Mouse (Mus musculus) embryonic facial prominence, embryonic 15.5 days (tissue): ENCODE results near the gene Cav2. TPM values are rescaled to one million over a fixed set of nuclear protein-coding genes. Genes with fewer than 3 reads are reported as not detected.
A peak's percentile ranks its signal among the peaks of the same experiment; 100 is the strongest.

Source experiments
- ATAC-seq: fragments of 200-750 bp; cut with Nextera tagmentation; 2 replicates; pipeline ENCODE4 v1.8.0; 2017; ENCODE audit warnings: low read depth, moderate TSS enrichment; ENCODE audit not compliant: insufficient number of reproducible peaks, low FRiP score, low TSS enrichment
- H3K27ac ChIP-seq: fragments of 300-500 bp; sonication (generic); replicated peaks from 2 replicates; pipeline ENCODE4 v1.5.1; 2015; ENCODE audit warnings: mild to moderate bottlenecking, inconsistent platforms
- H3K27me3 ChIP-seq: fragments of 300-500 bp; sonication (generic); 2 replicates; pipeline ENCODE4 v1.6.1; 2015; ENCODE audit warnings: inconsistent platforms
- H3K36me3 ChIP-seq: fragments of 300-500 bp; sonication (generic); 2 replicates; pipeline ENCODE4 v1.6.1; 2015; ENCODE audit warnings: mild to moderate bottlenecking, inconsistent platforms
- H3K4me1 ChIP-seq: fragments of 300-500 bp; sonication (generic); 2 replicates; pipeline ENCODE4 v1.6.1; 2015; ENCODE audit warnings: inconsistent platforms
- H3K4me2 ChIP-seq: fragments of 300-500 bp; sonication (generic); replicated peaks from 2 replicates; pipeline ENCODE4 v1.6.1; 2015; ENCODE audit warnings: mild to moderate bottlenecking, inconsistent platforms
- H3K4me3 ChIP-seq: fragments of 300-500 bp; sonication (generic); replicated peaks from 2 replicates; pipeline ENCODE4 v1.5.1; 2015; ENCODE audit warnings: mild to moderate bottlenecking, inconsistent platforms
- H3K9ac ChIP-seq: fragments of 300-500 bp; sonication (generic); 2 replicates; pipeline ENCODE4 v1.6.1; 2015; ENCODE audit warnings: inconsistent platforms
- H3K9me3 ChIP-seq: fragments of 300-500 bp; sonication (generic); replicated peaks from 2 replicates; pipeline ENCODE4 v1.6.1; 2016; ENCODE audit warnings: inconsistent platforms
- WGBS: fragments of 180-500 bp; shearing (Covaris S2); methylation state at CpG from one replicate; pipeline ENCODE4 v1.1.7; 2015; 5-methylcytosine and 5-hydroxymethylcytosine counted together
- polyA plus RNA-seq: library from polyadenylated mRNA; unstranded; fragments of >200 nt; fragmentation: Nextera tagmentation; extraction: Ambion mirVana; gene quantifications from 2 replicates; pipeline ENCODE4 v1.2.1, GENCODE M21; 2015

Cav2 gene
- polyA plus RNA-seq, 1 experiment from 2014 or later = 47.3 TPM

DNA sequence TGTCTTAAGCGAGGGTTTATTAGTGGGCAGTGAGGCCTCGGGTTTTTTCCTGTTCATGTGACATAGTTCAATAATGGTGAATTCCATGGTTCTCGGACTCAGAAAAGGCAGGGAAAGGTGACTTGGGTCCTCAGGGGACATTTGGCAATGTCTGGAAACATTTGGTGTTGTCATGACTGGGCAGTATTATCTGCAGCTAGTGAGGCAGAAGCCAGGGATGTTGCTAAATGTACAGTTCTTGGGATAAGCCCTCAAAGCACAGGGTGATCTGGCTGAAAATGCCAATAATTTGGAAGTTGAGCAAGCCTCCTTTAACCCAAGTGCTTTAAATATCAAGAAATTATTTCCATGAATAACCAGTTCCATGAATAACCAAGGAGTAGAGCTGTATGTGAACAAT lies 2.6 kb upstream of the Cav2 start:
- Histone ChIP-seq H3K36me3 (no peaks in the 10 kb centered on the region), H3K27me3 (no peaks in the 10 kb centered on the region), H3K4me1 (0 out of 2 replicates have a peak, but pooled peaks cover 16% of the 10 kb centered on the region), H3K27ac (no peak overlapping the region), H3K4me2 (no peak overlapping the region), H3K9me3 (no peaks in the 10 kb centered on the region), H3K4me3 (no peak overlapping the region), H3K9ac (no peak overlapping the region)
- WGBS = 82% methylated on average over 3 of the region's 3 CpGs
- ATAC-seq = no peak

DNA sequence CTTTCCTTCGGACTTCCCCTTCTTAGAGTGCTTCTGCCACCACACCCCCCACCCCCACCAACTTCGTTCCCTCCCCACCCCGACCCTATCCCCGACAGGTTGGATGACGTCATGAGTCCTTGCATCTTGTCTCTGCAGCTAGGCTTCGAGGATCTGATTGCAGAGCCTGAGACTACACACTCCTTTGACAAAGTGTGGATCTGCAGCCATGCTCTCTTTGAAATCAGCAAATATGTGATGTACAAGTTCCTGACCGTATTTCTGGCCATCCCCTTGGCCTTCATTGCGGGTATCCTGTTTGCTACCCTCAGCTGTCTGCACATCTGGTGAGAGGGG lies 740 bp downstream of the Cav2 start:
- H3K9me3 ChIP-seq = no peaks in the 10 kb centered on the region
- peak overlapping the region; percentile 90 for H3K4me2 ChIP-seq
- WGBS = 17% methylated on average over 8 of the region's 8 CpGs
- H3K36me3 ChIP-seq = no peaks in the 10 kb centered on the region
- peak overlapping the region; percentile 74 for H3K27ac ChIP-seq
- no peaks in the 10 kb centered on the region for H3K27me3 ChIP-seq
- no peak overlapping the region for H3K9ac ChIP-seq
- 0 out of 2 replicates have a peak, but pooled peaks cover 16% of the 10 kb centered on the region for H3K4me1 ChIP-seq
- peak overlapping the region; percentile 50 for H3K4me3 ChIP-seq
- peak; percentile 48; the same call in 1 of the 2 replicates for ATAC-seq

DNA sequence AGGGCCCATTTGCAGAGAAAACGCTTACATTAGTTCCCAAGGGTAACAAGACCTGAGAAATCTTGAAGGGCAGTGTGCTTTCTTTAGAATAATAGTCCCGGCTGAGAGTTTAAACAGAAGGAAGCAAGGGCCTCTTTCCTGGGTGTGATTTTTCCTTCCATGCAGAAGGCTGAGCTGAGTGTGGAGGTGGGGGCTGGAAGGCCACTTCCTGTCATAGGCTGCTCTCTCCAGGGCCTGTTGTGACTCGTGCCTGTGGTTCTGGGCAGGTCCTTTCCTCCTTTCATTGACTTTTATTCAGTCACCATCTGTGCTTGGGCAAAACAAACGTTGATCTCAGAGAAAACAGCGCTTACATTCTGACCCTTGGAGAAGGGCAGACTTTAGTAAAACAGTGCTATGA lies 1.2 kb downstream of the Cav2 start:
- Histone ChIP-seq H3K36me3 (no peaks in the 10 kb centered on the region), H3K4me2 (peak overlapping the region; percentile 90), H3K4me3 (peak overlapping the region; percentile 50), H3K27me3 (no peaks in the 10 kb centered on the region), H3K9me3 (no peaks in the 10 kb centered on the region), H3K9ac (no peak overlapping the region), H3K4me1 (0 out of 2 replicates have a peak, but pooled peaks cover 16% of the 10 kb centered on the region), H3K27ac (peak overlapping the region; percentile 74)
- no peak for ATAC-seq
- 30% methylated on average over 5 of the region's 5 CpGs for WGBS

DNA sequence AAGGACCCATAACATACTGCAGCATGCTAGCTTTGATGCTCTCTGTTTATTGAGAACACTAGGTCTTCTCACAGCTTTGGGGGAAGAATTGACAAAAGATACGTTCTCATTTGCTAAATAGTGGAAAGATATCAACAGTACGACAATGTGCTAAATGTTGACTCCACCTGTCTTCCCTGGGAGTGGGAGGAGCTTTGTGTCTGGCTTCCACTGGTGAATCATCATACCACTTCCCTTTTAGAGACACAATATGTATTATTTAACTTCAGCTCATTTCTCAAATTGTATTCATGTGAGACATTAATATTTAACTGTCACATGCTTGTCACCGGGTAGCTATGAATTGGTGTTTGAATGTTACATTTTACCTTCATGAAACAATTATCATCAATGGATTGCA lies 2.8 kb downstream of the Cav2 start:
- H3K9ac ChIP-seq = no peak overlapping the region
- no peaks in the 10 kb centered on the region for H3K36me3 ChIP-seq
- H3K27ac ChIP-seq = no peak overlapping the region
- H3K27me3 ChIP-seq = no peaks in the 10 kb centered on the region
- H3K4me1 ChIP-seq = 0 out of 2 replicates have a peak, but pooled peaks cover 16% of the 10 kb centered on the region
- H3K4me3 ChIP-seq = no peak overlapping the region
- no peak overlapping the region for H3K4me2 ChIP-seq
- WGBS = 77% methylated on average over 3 of the region's 3 CpGs
- H3K9me3 ChIP-seq = no peaks in the 10 kb centered on the region
- ATAC-seq = no peak

DNA sequence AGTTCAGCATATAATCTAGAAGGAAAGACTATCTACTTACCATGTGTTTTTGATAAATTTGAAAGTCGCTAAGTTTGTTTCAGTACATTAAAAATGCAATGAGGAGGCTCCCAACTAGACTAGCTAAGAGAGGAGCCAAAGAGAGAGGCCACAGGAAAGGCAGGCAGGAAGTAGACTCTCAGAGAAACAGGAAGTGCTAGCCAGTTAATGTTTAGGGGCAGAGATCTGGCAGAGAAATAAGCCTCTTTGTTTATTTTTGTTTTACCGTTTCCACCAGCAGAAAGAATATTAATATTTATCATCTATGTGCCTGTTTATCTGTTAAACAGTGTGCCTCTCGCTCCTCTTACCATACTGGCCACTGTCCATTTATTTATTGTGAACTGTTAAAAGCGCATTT lies 5.4 kb downstream of the Cav2 start:
- no peak overlapping the region for H3K4me3 ChIP-seq
- no peaks in the 10 kb centered on the region for H3K36me3 ChIP-seq
- no peak overlapping the region for H3K4me2 ChIP-seq
- ATAC-seq = no peak
- 68% methylated on average over 4 of the region's 4 CpGs for WGBS
- H3K4me1 ChIP-seq = 0 out of 2 replicates have a peak, but pooled peaks cover 9% of the 10 kb centered on the region
- H3K9me3 ChIP-seq = no peaks in the 10 kb centered on the region
- no peak overlapping the region for H3K9ac ChIP-seq
- H3K27me3 ChIP-seq = no peaks in the 10 kb centered on the region
- no peak overlapping the region for H3K27ac ChIP-seq

DNA sequence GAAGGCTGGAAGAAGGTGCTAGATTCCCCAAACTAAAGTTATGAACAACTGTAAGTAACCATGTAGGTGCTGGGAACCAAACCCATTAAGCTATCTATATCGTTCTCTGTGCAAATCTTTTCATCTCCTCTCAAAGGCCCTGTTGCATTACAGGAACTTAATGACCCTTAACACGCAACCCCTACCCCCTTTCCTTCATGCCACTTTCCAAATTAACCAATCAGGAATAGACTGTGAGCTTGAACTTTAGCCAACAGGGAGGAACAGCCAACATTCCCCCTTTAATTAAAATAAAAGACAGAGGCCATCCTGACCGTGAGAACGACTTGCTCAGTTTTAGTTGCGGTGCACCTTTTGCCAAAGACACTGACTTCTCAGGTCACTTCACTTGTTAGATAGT lies 14.1 kb downstream of the Cav2 start:
- H3K27me3 ChIP-seq = no peaks in the 10 kb centered on the region
- no peak overlapping the region for H3K9ac ChIP-seq
- no peak overlapping the region for H3K4me2 ChIP-seq
- no peaks in the 10 kb centered on the region for H3K36me3 ChIP-seq
- WGBS = 82% methylated on average over 5 of the region's 5 CpGs
- no peaks in the 10 kb centered on the region for H3K4me1 ChIP-seq
- ATAC-seq = no peak
- H3K27ac ChIP-seq = no peak overlapping the region
- no peak overlapping the region for H3K4me3 ChIP-seq
- no peaks in the 10 kb centered on the region for H3K9me3 ChIP-seq

DNA sequence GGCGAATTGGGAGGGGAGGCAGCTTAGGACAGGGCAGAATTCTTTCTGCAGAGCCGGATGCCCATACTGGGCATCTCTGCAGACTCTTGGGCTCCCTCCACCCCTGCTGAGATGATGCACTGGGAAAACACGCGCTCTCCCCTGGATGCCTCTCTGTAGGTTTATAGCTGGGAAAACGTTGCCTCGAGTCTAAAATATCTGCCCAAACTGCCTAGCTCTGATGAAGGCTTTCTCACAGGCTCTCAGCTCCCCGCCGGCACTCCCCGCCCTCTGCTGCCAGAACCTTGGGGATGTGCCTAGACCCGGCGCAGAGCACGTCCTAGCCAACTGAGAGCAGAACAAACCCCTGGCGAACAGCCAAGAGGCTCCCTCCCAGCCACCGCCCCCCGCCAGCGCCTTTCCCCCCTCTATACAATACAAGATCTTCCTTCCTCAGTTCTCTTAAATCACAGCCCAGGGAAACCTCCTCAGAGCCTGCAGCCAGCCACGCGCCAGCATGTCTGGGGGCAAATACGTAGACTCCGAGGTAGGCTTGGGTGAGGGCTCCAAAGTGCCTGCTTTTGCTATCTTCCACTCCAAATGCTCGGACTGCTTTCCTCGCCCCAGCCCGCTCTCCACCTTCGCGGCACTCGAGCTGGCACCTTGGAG lies 25.1 kb downstream of the Cav2 start, which contains the start of gene Cav1:
Gene Cav1, plus strand, starts transcription at position 382 of the 648 bp plus-strand sequence.
- peak; percentile 83 for ATAC-seq
- Histone ChIP-seq H3K9me3 (no peaks in the 10 kb centered on the region), H3K4me3 (peak within 1 kb of the TSS; percentile 58), H3K27ac (peak within 1 kb of the TSS; percentile 89), H3K36me3 (no peaks in the 10 kb centered on the region), H3K4me1 (peaks cover 24% of the 10 kb centered on the region), H3K27me3 (no peaks in the 10 kb centered on the region), H3K9ac (peak within 1 kb of the TSS; percentile 50), H3K4me2 (peak within 1 kb of the TSS; percentile 86)
- under 1% methylated on average over 26 of the region's 26 CpGs for WGBS

DNA sequence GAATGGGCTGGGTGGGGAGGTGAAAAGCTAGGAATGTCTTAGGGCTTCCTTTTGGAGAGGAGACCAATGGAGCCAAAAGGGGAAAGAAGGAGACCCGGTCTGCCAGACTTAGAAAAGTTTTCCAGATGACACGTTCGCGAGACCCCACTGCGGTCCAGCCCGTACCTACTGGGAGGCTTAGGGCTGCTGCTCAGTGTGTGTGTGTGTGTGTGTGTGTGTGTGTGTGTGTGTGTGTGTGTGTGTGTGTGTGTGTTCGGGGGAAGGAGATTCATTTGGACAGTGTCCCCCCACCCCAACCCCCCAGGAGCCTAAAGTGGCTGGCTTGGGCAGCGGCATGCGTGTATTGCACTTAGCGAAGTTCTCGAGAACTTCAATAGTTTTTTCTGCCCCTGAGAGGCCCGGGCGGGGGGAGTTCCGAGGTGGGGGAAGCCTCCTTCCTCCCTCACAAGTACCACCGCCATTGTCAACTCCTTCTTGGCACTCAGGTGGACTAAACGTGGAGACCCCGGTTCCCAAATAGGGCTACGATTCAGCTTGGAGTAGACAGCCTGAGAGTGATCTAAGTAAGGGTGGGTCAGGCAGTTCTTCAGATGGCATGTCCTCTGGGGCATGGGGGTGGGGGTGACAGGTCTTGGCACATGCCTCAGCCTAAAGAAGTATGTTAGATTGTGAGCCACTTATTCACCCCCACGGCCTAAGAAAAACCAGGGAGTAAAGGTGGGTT lies 25.8 kb downstream of the Cav2 start:
- WGBS = under 1% methylated on average over 18 of the region's 19 CpGs
- H3K36me3 ChIP-seq = no peaks in the 10 kb centered on the region
- peak overlapping the region; percentile 58 for H3K4me3 ChIP-seq
- H3K27me3 ChIP-seq = no peaks in the 10 kb centered on the region
- ATAC-seq = peak; percentile 21; the same call in 1 of the 2 replicates
- H3K9ac ChIP-seq = peak overlapping the region; percentile 50
- peaks cover 24% of the 10 kb centered on the region for H3K4me1 ChIP-seq
- H3K4me2 ChIP-seq = peak overlapping the region; percentile 86
- no peaks in the 10 kb centered on the region for H3K9me3 ChIP-seq
- peak overlapping the region; percentile 89 for H3K27ac ChIP-seq

DNA sequence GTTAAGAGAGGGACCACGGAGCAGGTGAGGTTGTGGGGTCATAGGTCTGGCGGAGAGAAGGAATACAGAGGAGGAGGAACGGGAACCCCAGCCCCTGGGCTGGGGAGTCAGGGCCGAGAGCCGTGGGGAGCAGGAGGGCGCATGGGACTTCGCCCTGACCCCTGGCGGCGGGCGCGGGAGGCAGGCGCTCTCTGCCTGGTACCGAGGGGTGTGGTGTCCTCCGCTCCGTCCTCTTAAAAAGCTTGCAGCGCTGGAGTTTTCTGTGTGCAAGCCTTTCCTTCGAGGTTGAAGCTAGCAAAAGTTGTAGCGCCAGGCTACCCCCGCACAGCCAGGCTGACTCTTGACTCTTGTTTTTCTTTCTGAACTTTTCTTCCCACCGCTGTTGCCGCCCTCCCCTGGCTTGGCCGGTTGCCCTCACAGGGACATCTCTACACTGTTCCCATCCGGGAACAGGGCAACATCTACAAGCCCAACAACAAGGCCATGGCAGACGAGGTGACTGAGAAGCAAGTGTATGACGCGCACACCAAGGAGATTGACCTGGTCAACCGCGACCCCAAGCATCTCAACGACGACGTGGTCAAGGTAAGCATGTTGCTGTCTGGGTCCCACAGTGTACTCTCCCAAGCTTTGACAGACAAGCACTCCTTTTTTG lies 26.6 kb downstream of the Cav2 start:
- H3K27ac ChIP-seq = 0 out of 2 replicates have a peak overlapping the region, but pooled peaks have one; percentile 89
- no peaks in the 10 kb centered on the region for H3K9me3 ChIP-seq
- H3K4me2 ChIP-seq = peak overlapping the region; percentile 86
- peak overlapping the region; percentile 58 for H3K4me3 ChIP-seq
- peak overlapping the region; percentile 50 for H3K9ac ChIP-seq
- H3K27me3 ChIP-seq = no peaks in the 10 kb centered on the region
- H3K4me1 ChIP-seq = peaks cover 24% of the 10 kb centered on the region
- 3% methylated on average over 30 of the region's 31 CpGs for WGBS
- no peaks in the 10 kb centered on the region for H3K36me3 ChIP-seq
- peak; percentile 87 for ATAC-seq

DNA sequence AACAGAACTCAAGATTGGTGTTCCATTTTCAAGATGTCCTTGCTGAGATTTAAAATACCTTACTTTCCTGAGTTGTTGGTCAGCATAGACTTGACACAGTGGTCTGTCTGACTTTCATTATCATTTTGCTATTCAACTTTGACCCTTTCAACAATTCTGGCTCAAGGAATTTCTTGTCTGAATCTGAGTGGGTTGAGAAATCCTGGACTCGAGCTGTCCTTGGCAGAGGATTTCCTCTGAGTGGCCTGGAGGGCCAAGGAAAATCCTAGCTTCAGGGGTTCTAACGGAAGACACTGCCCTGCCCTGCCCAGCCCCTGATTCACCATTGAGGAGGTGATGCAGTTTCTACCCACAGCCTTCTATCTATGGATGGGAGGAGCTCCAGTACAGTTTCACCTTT lies 27.7 kb downstream of the Cav2 start:
- no peak for ATAC-seq
- Histone ChIP-seq H3K27ac (no peak overlapping the region), H3K4me2 (peak overlapping the region; percentile 86), H3K9ac (no peak overlapping the region), H3K36me3 (no peaks in the 10 kb centered on the region), H3K4me3 (peak overlapping the region; percentile 58), H3K4me1 (peaks cover 24% of the 10 kb centered on the region), H3K27me3 (no peaks in the 10 kb centered on the region), H3K9me3 (no peaks in the 10 kb centered on the region)
- 32% methylated on average over 2 of the region's 2 CpGs for WGBS

DNA sequence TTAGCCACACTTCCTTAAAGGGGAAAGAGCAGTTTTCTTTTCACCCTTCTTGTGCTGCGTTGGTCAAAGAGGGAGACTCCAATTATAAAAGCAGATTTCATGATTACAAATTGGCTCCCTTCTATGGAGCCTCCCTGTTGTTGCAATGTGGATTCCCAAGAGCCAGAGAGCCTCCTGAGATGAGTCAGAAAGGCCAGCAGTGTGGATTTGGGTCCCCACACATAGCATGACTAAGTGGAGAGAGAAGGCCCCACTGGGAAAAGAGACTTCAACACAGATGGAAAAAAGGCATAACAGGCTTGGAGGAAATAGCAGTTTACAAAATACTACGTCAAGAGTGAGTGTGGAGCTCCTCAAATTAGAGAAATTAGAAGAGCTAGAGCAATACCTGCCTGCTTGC lies 28.3 kb downstream of the Cav2 start:
- H3K4me1 ChIP-seq = peaks cover 24% of the 10 kb centered on the region
- ATAC-seq = no peak
- H3K27ac ChIP-seq = no peak overlapping the region
- no peaks in the 10 kb centered on the region for H3K9me3 ChIP-seq
- no peaks in the 10 kb centered on the region for H3K27me3 ChIP-seq
- H3K36me3 ChIP-seq = no peaks in the 10 kb centered on the region
- H3K9ac ChIP-seq = no peak overlapping the region
- H3K4me3 ChIP-seq = peak overlapping the region; percentile 58; the same call in 1 of the 2 replicates
- H3K4me2 ChIP-seq = peak overlapping the region; percentile 86; the same call in 1 of the 2 replicates
- WGBS = 56% methylated on average over 2 of the region's 2 CpGs
